Mouse (Mus musculus) hindbrain, embryonic 15.5 days (tissue): Measurements from ENCODE around the gene Ctnna2. TPM values are rescaled to one million over a fixed set of nuclear protein-coding genes. Genes with fewer than 3 reads are reported as not detected.

ENCODE experiments used
- ATAC-seq: fragments of 200-750 bp; cut with Nextera tagmentation; 2 replicates; pipeline ENCODE4 v1.8.0; 2017; ENCODE audit warnings: low read depth, moderate number of reproducible peaks, moderate TSS enrichment; ENCODE audit not compliant: low FRiP score
- H3K27ac ChIP-seq: fragments of 300-500 bp; sonication (generic); replicated peaks from 2 replicates; pipeline ENCODE4 v1.5.1; 2015; ENCODE audit warnings: mild to moderate bottlenecking, inconsistent platforms
- H3K27me3 ChIP-seq: fragments of 300-500 bp; sonication (generic); 2 replicates; pipeline ENCODE4 v1.6.1; 2015; ENCODE audit warnings: control low read depth, inconsistent platforms
- H3K36me3 ChIP-seq: fragments of 300-500 bp; sonication (generic); 2 replicates; pipeline ENCODE4 v1.6.1; 2015; ENCODE audit warnings: control low read depth, inconsistent platforms
- H3K4me1 ChIP-seq: fragments of 300-500 bp; sonication (generic); replicated peaks from 2 replicates; pipeline ENCODE4 v1.6.1; 2015; ENCODE audit warnings: control low read depth, inconsistent platforms
- H3K4me2 ChIP-seq: fragments of 300-500 bp; sonication (generic); 2 replicates; pipeline ENCODE4 v1.6.1; 2015; ENCODE audit warnings: moderate library complexity, mild to moderate bottlenecking, inconsistent platforms
- H3K4me3 ChIP-seq: fragments of 300-500 bp; sonication (generic); 2 replicates; pipeline ENCODE4 v1.5.1; 2015; ENCODE audit warnings: mild to moderate bottlenecking, inconsistent platforms
- H3K9ac ChIP-seq: fragments of 300-500 bp; sonication (generic); 2 replicates; pipeline ENCODE4 v1.6.1; 2015; ENCODE audit warnings: inconsistent platforms
- H3K9me3 ChIP-seq: fragments of 300-500 bp; sonication (generic); 2 replicates; pipeline ENCODE4 v1.6.1; 2016; ENCODE audit warnings: control low read depth, inconsistent platforms
- WGBS: fragments of 180-500 bp; shearing (Covaris S2); methylation state at CpG from one replicate; pipeline ENCODE4 v1.1.7; 2015; 5-methylcytosine and 5-hydroxymethylcytosine counted together
- polyA plus RNA-seq: library from polyadenylated mRNA; unstranded; fragments of >200 nt; fragmentation: Nextera tagmentation; extraction: Ambion mirVana; gene quantifications from 2 replicates; pipeline ENCODE4 v1.2.1, GENCODE M21; 2015

Gene Ctnna2
- polyA plus RNA-seq, 1 experiment from 2014 or later, result 125 TPM

DNA sequence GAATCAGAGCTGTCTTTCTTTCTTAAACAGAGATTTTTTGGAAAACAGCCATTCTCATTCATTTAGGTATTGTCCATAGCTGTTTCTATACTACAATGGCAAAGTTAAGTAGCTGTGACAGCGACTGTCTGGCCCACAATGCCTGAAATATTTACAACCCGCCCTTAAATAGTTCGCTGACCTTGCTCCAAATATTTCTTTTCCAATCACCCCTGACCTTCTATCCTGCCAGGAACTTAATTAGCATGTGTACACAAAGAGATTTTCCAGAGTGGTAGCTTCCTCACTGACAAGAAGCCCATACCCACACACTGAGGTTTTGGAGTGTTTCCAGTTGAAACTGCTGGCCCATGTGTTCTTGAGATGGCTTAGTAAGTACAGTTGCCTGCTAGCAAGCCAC, 928.8 kb downstream of the Ctnna2 start:
- Histone ChIP-seq H3K4me1 (no peaks in the 10 kb centered on the region), H3K9me3 (no peaks in the 10 kb centered on the region), H3K27me3 (no peaks in the 10 kb centered on the region), H3K27ac (no peak overlapping the region), H3K9ac (no peak overlapping the region), H3K36me3 (no peaks in the 10 kb centered on the region), H3K4me2 (no peak overlapping the region), H3K4me3 (no peak overlapping the region)
- peak; percentile 80; the same call in 1 of the 2 replicates for ATAC-seq
- WGBS, result 14% methylated on average over 3 of the region's 3 CpGs

DNA sequence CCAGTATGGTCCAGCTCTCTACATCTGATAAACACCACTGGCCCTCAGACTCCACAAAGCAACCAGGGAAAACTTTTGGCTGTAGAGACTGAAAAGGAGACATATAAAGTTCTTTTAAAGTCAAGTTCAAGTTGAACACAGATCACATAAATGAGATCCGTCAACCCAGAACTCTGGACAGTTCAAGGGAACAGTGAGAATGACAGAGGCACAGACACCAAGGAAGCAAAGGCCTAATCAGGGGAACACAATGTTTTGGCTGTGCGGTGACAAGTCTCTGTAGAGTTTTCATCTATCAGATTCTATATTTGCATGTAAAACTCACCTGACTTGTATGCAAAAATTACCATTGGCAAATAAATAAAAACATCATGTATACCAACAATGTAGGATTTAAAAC, 929.3 kb downstream of the Ctnna2 start:
- no peak for ATAC-seq
- H3K9me3 ChIP-seq, result no peaks in the 10 kb centered on the region
- H3K4me3 ChIP-seq, result no peak overlapping the region
- H3K9ac ChIP-seq, result no peak overlapping the region
- H3K4me1 ChIP-seq, result no peaks in the 10 kb centered on the region
- 31% methylated on average over 2 of the region's 2 CpGs for WGBS
- no peaks in the 10 kb centered on the region for H3K36me3 ChIP-seq
- no peak overlapping the region for H3K4me2 ChIP-seq
- H3K27me3 ChIP-seq, result no peaks in the 10 kb centered on the region
- no peak overlapping the region for H3K27ac ChIP-seq

DNA sequence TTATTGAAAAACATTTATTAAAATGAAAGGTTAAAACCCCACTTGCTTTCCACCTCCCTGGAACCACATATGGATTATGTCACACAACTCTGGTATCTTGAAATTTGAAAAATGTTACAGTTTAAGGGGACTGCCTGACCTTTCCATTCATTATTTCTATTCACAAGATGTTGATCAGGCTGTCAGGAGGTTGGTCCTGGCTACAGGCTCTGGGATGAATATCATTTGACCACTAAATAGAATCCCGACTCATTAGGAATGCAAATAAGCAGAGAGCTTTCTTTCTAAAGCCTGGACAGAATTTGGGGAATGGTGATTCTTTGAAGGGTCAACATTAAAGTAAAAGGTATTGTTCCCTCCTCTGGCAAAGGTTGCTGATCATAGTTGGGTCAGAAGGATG, 931.9 kb downstream of the Ctnna2 start:
- WGBS, result 31% methylated on average over 1 of the region's 1 CpGs
- Histone ChIP-seq H3K27me3 (no peaks in the 10 kb centered on the region), H3K9me3 (no peaks in the 10 kb centered on the region), H3K27ac (no peak overlapping the region), H3K36me3 (no peaks in the 10 kb centered on the region), H3K4me2 (no peak overlapping the region), H3K4me1 (no peaks in the 10 kb centered on the region), H3K4me3 (no peak overlapping the region), H3K9ac (no peak overlapping the region)
- no peak for ATAC-seq

DNA sequence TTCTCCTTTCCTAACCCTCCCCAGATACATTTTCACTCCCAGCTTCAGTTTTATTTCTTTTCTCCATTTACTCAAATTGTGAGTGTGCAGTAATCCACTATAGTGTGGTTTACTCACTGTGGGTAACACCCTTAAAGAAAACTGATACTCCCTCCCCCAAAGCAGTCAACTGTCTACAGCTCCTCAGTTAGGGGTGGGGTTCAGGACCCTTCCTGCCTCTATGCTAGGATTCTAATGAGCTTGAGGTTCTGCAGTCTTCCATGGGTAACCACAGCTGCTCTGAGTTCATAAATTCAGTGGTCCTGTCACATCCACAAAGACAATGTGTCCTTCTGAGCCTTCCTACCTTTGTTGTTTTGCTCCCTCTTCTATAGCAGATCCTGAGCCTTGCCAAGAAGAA, 954.4 kb downstream of the Ctnna2 start:
- H3K4me1 ChIP-seq, result no peaks in the 10 kb centered on the region
- H3K9me3 ChIP-seq, result no peaks in the 10 kb centered on the region
- no peaks in the 10 kb centered on the region for H3K27me3 ChIP-seq
- H3K4me3 ChIP-seq, result no peak overlapping the region
- H3K36me3 ChIP-seq, result no peaks in the 10 kb centered on the region
- H3K4me2 ChIP-seq, result no peak overlapping the region
- no peak overlapping the region for H3K9ac ChIP-seq
- ATAC-seq, result no peak
- no peak overlapping the region for H3K27ac ChIP-seq

DNA sequence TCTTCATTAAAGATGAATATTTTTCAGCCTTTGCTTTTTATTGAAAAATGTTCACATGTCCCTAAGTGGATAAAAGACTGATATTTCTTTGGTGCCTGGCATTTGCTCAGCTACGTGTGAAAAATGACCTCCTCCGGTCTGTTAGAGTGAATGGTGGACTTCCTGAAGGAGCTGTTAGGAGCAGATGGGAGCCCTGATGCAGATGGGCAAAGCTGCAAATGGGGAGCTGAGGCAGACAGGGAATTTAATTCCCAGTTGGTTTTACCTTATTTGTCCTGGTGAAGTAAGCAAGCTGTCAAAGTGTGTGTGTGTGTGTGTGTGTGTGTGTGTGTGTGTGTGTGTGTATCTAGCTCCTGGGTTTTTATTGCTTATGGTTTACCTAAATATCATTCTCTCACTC, 966.3 kb downstream of the Ctnna2 start:
- no peaks in the 10 kb centered on the region for H3K36me3 ChIP-seq
- no peak overlapping the region for H3K4me2 ChIP-seq
- ATAC-seq, result no peak
- H3K27me3 ChIP-seq, result no peaks in the 10 kb centered on the region
- no peaks in the 10 kb centered on the region for H3K4me1 ChIP-seq
- no peak overlapping the region for H3K27ac ChIP-seq
- no peak overlapping the region for H3K9ac ChIP-seq
- H3K9me3 ChIP-seq, result no peaks in the 10 kb centered on the region
- 56% methylated on average over 2 of the region's 2 CpGs for WGBS
- no peak overlapping the region for H3K4me3 ChIP-seq

DNA sequence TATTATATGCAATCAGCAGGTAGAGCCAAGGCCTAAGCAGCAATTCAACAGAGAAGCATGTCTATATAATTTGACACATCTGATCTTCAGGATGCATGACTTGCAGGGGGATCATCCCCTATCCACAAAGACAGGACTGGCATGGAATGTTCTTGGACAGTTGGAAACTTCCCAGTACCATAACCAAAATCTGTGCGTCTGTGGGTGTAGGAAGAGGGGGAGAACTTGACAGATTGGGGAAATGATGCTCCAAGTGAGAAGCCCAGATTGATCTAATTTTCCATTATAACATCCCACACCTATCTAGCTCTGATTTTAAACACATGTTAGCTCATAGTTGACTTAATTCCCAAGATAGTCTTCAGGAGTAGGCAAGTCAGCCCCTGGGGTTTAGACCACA, 968.5 kb downstream of the Ctnna2 start:
- no peaks in the 10 kb centered on the region for H3K36me3 ChIP-seq
- no peak for ATAC-seq

DNA sequence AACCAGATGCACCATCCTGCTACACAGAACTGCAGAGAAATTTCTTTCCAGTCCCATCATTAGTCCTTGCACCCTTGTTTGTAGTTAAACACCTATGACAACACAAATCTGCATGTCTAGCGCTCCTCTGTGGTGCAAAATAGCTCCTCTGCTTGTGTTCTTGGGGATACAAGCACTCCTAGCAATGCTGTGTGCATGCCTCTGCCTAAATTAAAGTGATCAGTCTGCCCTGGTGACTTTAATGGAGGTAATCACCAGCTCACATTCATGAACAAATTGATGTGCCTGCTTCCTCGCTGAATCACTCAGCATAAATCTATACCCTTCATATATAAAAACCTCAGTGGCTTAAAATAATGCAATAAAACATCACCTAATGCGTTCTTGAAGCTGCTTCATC, 987.4 kb downstream of the Ctnna2 start:
- Histone ChIP-seq H3K4me3 (no peak overlapping the region), H3K4me1 (no peaks in the 10 kb centered on the region), H3K27ac (no peak overlapping the region), H3K9me3 (no peaks in the 10 kb centered on the region), H3K9ac (no peak overlapping the region), H3K4me2 (no peak overlapping the region), H3K27me3 (no peaks in the 10 kb centered on the region), H3K36me3 (no peaks in the 10 kb centered on the region)
- peak; percentile 30 for ATAC-seq
- 60% methylated on average over 3 of the region's 3 CpGs for WGBS

More for the DNA sequence above, 968.5 kb downstream of the Ctnna2 start:
- H3K27ac ChIP-seq, result no peak overlapping the region
- 91% methylated on average over 1 of the region's 1 CpGs for WGBS
- no peaks in the 10 kb centered on the region for H3K4me1 ChIP-seq
- no peak overlapping the region for H3K4me2 ChIP-seq
- H3K27me3 ChIP-seq, result no peaks in the 10 kb centered on the region
- no peak overlapping the region for H3K4me3 ChIP-seq
- H3K9ac ChIP-seq, result no peak overlapping the region
- H3K9me3 ChIP-seq, result no peaks in the 10 kb centered on the region

DNA sequence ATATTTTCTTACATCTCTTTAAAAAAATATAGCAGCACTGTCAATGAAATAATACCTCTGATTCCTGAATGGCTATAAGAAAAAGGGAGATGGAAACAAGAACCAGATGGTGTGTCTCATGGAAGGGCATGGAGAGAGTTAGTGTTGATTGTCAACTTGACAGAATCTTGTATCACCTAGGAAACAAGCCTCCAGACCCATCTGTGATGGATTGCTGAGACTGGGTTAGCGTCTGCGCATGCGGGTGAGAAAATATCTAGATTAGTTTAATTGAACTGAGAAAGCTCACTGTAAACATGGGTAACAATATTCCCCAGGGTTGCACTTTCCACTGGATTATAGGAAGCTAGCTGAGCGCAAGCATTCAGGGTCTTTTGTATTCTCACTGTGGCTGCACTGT, 994.7 kb downstream of the Ctnna2 start:
- no peak for ATAC-seq
- H3K27ac ChIP-seq, result no peak overlapping the region
- WGBS, result 57% methylated on average over 4 of the region's 4 CpGs
- no peak overlapping the region for H3K4me3 ChIP-seq
- no peaks in the 10 kb centered on the region; the same call in 1 of the 2 replicates for H3K36me3 ChIP-seq
- H3K9ac ChIP-seq, result no peak overlapping the region
- H3K4me1 ChIP-seq, result no peaks in the 10 kb centered on the region
- H3K4me2 ChIP-seq, result no peak overlapping the region
- H3K9me3 ChIP-seq, result no peaks in the 10 kb centered on the region
- H3K27me3 ChIP-seq, result no peaks in the 10 kb centered on the region

DNA sequence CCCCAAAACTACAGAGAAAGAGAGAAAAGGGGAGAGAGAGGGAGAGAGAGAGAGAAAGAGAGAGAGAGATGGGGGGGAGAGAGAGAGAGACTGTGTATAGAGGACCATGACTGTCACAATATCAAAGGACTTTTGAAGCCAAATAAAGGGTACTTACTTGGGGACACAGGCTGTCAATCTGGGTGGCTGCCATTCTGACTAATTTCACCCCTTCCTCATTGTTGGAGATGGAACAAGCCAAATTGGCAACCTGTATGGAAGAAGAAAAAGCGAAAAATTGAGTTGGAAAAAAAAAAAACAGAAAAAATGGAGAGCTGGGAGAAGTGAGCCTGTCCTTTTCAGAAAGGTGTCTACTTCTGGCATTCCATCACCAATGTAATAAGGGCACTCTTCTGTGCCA, 997.8 kb downstream of the Ctnna2 start:
- H3K4me2 ChIP-seq, result no peak overlapping the region
- no peaks in the 10 kb centered on the region; the same call in 1 of the 2 replicates for H3K36me3 ChIP-seq
- H3K27ac ChIP-seq, result no peak overlapping the region
- H3K27me3 ChIP-seq, result no peaks in the 10 kb centered on the region
- no peaks in the 10 kb centered on the region for H3K4me1 ChIP-seq
- 97% methylated on average over 1 of the region's 1 CpGs for whole genome bisulfite sequencing
- no peak overlapping the region for H3K4me3 ChIP-seq
- H3K9ac ChIP-seq, result no peak overlapping the region
- ATAC-seq, result no peak
- H3K9me3 ChIP-seq, result no peaks in the 10 kb centered on the region

DNA sequence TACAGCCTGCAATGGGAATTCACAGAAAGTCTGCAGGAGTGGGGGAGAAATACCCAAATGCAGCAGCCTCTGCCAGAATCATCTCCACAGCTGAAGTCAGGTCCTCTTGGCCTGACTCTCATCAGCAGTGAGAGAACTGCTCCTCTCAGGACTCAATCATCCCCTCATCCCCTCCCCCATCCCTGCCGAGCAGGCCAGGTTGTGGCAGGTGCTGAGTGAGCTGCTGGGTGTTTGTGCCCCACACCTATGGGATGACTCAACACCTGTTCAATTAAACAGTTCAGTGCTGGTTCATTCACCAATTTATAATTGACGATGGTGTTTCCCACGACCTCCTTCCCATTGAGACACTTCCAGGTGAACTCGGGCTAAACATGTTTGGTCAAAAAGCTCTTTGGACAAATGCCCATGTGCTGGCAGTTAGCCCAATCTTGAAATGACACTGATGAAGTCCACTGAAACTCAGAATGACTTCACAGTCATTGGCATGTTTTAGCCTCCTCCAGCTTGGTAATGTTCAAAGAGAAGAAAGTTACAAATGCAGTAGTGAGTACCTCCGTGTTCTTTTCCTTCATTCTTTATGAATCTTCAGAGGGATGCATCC, 1000.1 kb downstream of the Ctnna2 start:
- Histone ChIP-seq H3K4me3 (no peak overlapping the region), H3K4me2 (no peak overlapping the region), H3K36me3 (no peaks in the 10 kb centered on the region; the same call in 1 of the 2 replicates), H3K9ac (no peak overlapping the region), H3K27me3 (no peaks in the 10 kb centered on the region), H3K27ac (no peak overlapping the region), H3K9me3 (no peaks in the 10 kb centered on the region), H3K4me1 (no peaks in the 10 kb centered on the region)
- no peak for ATAC-seq
- WGBS, result 67% methylated on average over 5 of the region's 5 CpGs

DNA sequence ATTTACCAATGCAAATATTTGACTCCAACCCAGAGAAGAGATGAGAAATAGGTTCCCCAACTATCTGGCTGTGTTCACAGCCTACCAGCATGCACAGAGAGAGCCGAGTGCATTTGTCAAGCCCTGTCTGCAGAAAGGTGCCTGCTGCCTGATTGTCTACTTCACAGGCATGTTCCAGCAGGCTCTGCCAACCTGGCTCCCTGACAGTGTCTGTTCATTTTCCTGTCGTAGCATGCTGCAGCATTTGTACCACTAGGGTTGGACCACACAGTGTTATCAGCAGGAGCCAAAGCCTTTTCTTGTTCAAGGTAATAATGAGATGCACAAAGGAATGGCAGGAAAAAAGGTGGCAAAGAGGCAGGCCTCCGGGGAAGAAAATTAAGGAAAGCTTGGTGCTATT, 1001.7 kb downstream of the Ctnna2 start:
- Histone ChIP-seq H3K4me2 (no peak overlapping the region), H3K27ac (no peak overlapping the region; the same call in 1 of the 2 replicates), H3K4me1 (no peaks in the 10 kb centered on the region), H3K4me3 (no peak overlapping the region), H3K36me3 (no peaks in the 10 kb centered on the region; the same call in 1 of the 2 replicates), H3K9ac (no peak overlapping the region), H3K9me3 (no peaks in the 10 kb centered on the region), H3K27me3 (no peaks in the 10 kb centered on the region)
- peak; percentile 79 for ATAC-seq
- WGBS, result 8% methylated on average over 3 of the region's 3 CpGs

DNA sequence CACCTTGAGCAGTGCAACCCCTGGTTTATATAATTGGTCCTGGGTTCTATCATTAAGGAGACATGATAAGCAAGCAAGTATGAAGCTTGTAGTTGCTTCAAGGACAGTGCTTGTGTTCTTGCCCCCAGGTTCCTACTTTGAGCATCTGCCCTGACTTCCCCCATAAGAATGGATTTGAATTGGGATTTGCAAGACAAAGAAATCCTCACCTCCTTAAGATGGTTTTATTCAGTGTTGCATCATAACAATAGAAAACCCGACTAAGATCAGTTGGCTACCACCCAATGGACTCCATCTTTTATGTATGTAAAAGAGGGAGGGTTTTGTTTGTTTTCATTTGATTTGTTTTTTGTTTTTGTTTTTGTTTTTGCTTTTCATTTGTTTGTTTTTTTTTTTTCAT, 1005.2 kb downstream of the Ctnna2 start:
- Histone ChIP-seq H3K4me3 (no peak overlapping the region), H3K27me3 (no peaks in the 10 kb centered on the region), H3K9me3 (no peaks in the 10 kb centered on the region), H3K4me2 (no peak overlapping the region), H3K4me1 (no peaks in the 10 kb centered on the region), H3K36me3 (no peaks in the 10 kb centered on the region), H3K9ac (no peak overlapping the region), H3K27ac (no peak overlapping the region)
- no peak for ATAC-seq
- 55% methylated on average over 1 of the region's 1 CpGs for WGBS

DNA sequence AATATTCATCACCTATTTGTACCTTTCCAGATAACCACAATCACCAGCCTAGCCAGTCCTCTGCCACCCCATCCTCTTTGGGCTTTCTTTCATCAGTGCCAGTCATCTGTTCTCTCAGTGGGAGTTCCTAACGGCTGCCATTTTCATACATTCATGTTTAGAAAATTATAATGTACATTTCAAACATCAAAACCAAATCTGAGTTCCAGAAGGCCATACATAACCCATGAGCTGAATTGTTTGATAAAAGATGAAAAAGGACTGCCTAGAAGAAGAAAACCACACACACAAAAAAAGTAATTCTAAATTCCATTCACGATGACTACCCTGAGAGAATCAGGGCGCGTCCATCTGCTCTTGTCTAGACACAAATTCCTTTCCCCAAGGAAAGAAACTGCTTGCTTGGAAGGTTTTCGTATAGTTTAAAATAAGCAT, 1014.5 kb downstream of the Ctnna2 start:
- Histone ChIP-seq H3K4me3 (no peak overlapping the region), H3K4me1 (no peaks in the 10 kb centered on the region), H3K9me3 (no peaks in the 10 kb centered on the region), H3K9ac (no peak overlapping the region), H3K36me3 (no peaks in the 10 kb centered on the region), H3K27me3 (no peaks in the 10 kb centered on the region), H3K27ac (no peak overlapping the region), H3K4me2 (no peak overlapping the region)
- ATAC-seq, result no peak
- 65% methylated on average over 5 of the region's 5 CpGs for WGBS
